Mouse (Mus musculus) stomach, postnatal 0 days (tissue): Measurements from ENCODE around the gene Rnf214. TPM values are rescaled to one million over a fixed set of nuclear protein-coding genes. Genes with fewer than 3 reads are reported as not detected.

Experiments used
- ATAC-seq: fragments of 200-750 bp; cut with Nextera tagmentation; 2 replicates; pipeline ENCODE4 v1.8.0; 2017; ENCODE audit not compliant: low FRiP score, low TSS enrichment
- DNase-seq: peaks from one replicate; pipeline ENCODE4 v3.0.0-alpha.2; 2016; ENCODE audit warnings: low spot score
- H3K27ac ChIP-seq: fragments of 300-500 bp; sonication (generic); replicated peaks from 2 replicates; pipeline ENCODE4 v1.5.1; 2014; ENCODE audit warnings: mild to moderate bottlenecking, control low read depth
- H3K27me3 ChIP-seq: fragments of 300-500 bp; sonication (generic); 2 replicates; pipeline ENCODE4 v1.6.1; 2014; ENCODE audit warnings: low read length; ENCODE audit not compliant: control insufficient read depth, insufficient read depth
- H3K36me3 ChIP-seq: fragments of 300-500 bp; sonication (generic); 2 replicates; pipeline ENCODE4 v1.6.1; 2014; ENCODE audit warnings: low read length, mixed read lengths; ENCODE audit not compliant: control insufficient read depth, insufficient read depth
- H3K4me1 ChIP-seq: fragments of 300-500 bp; sonication (generic); replicated peaks from 2 replicates; pipeline ENCODE4 v1.6.1; 2014; ENCODE audit warnings: antibody characterized with exemption; ENCODE audit not compliant: control insufficient read depth, insufficient read depth
- H3K4me2 ChIP-seq: fragments of 300-500 bp; sonication (generic); replicated peaks from 2 replicates; pipeline ENCODE4 v1.6.1; 2014; ENCODE audit warnings: low read depth, mild to moderate bottlenecking, control low read depth, moderate library complexity
- H3K4me3 ChIP-seq: fragments of 300-500 bp; sonication (generic); 2 replicates; pipeline ENCODE4 v1.5.1; 2014; ENCODE audit warnings: low read depth, low read length, control low read depth
- H3K9ac ChIP-seq: fragments of 300-500 bp; sonication (generic); 2 replicates; pipeline ENCODE4 v1.6.1; 2014; ENCODE audit warnings: mild to moderate bottlenecking, low read length, control low read depth, mixed read lengths
- H3K9me3 ChIP-seq: fragments of 300-500 bp; sonication (generic); 2 replicates; pipeline ENCODE4 v1.6.1; 2016; ENCODE audit warnings: low read length; ENCODE audit not compliant: control insufficient read depth
- CTCF ChIP-seq: IDR thresholded peaks from 2 replicates; pipeline ENCODE4 v1.5.1; 2016; ENCODE audit warnings: antibody characterized with exemption, low read depth, mild to moderate bottlenecking, moderate library complexity
- EP300 ChIP-seq: optimal IDR thresholded peaks from 2 replicates; pipeline ENCODE3; 2016; ENCODE audit warnings: antibody characterized with exemption
- WGBS: fragments of 180-500 bp; shearing (Covaris S2); extraction: QIAGEN DNeasy Blood & Tissue Kit; methylation state at CpG from one replicate; pipeline ENCODE4 v1.1.7; 2014; 5-methylcytosine and 5-hydroxymethylcytosine counted together
- polyA plus RNA-seq: library from polyadenylated mRNA; unstranded; fragments of >200 nt; fragmentation: Nextera tagmentation; extraction: Ambion mirVana; gene quantifications from 2 replicates; pipeline ENCODE4 v1.2.1, GENCODE M21; 2015

Rnf214 gene
- polyA plus RNA-seq, 1 experiment from 2014 or later: 22.3 TPM

DNA sequence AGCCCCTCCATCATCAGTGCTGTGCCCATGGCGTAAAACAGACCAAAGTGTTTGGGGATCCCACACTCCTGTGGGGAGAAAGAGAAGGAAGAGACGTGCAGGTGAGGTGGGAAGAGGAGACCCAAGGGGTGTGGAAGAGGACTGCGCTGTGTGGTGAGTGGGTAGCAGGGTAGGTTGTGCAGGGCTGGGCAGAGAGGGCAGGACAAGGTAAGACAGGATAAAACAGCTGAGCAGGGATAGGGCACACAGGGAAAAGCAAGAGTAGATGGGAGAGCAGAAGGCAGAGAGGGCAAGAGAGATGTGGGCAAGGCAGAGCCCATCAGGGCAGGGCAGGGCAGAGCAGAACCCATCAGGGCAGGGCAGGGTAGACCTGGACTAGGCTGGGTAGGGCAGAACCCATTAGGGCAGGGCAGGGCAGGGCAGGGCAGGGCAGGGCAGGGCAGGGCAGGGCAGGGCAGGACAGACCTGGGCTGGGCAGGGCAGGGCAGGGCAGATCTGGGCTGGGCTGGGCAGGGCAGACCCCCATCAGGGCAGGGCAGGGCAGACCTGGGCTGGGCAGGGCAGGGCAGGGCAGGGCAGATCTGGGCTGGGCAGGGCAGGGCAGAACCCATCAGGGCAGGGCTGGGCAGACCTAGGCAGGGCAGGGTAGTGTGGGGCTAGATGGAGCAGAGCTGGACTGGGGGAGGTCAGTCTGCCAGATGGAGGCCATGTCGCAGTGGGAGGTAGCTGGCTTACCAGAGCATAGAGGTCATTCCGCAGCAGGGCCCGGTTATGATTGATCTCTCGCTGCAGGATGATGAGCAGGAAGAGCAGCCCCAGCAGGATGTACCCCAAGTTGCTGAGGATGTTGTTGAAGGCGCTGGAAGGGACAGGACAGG, 37.2 kb upstream of the Rnf214 start:
- no peaks in the 10 kb centered on the region for H3K4me1 ChIP-seq
- H3K27me3 ChIP-seq: no peaks in the 10 kb centered on the region
- no peak overlapping the region for H3K4me3 ChIP-seq
- H3K27ac ChIP-seq: no peak overlapping the region
- no peak overlapping the region for H3K9ac ChIP-seq
- H3K36me3 ChIP-seq: peaks cover 48% of the 10 kb centered on the region
- H3K9me3 ChIP-seq: no peaks in the 10 kb centered on the region
- no peak for TF ChIP-seq CTCF
- TF ChIP-seq EP300: no peak
- no peak overlapping the region for H3K4me2 ChIP-seq
- DNase-seq (peak; percentile 60), ATAC-seq (peak; percentile 79)
- 89% methylated on average over 8 of the region's 8 CpGs for WGBS

DNA sequence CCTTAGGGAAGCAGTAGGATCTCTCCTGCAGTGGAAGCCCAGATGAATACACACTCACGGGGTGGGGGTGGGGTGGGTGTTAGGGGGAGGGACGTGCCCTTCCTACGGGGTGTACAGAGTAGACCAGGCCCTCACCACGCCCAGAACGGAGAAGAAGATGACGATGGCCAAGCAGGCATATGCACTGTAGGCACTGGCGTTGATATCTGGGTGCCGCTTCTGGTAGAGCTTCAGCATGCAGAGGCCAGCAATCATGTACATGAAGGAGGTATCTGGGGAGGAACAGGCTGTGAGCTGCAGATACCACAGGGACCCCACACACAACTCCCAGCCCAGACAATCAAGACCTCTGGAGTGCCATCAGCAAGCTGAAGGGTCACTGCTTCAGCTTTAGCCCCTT, 36.2 kb upstream of the Rnf214 start:
- DNase-seq: no peak
- Histone ChIP-seq H3K4me3 (no peak overlapping the region), H3K4me1 (no peaks in the 10 kb centered on the region), H3K4me2 (no peak overlapping the region), H3K36me3 (peaks cover 49% of the 10 kb centered on the region), H3K27me3 (no peaks in the 10 kb centered on the region), H3K9me3 (no peaks in the 10 kb centered on the region), H3K27ac (no peak overlapping the region), H3K9ac (no peak overlapping the region)
- WGBS: 76% methylated on average over 8 of the region's 8 CpGs
- ATAC-seq: no peak
- TF ChIP-seq CTCF: no peak
- no peak for TF ChIP-seq EP300

DNA sequence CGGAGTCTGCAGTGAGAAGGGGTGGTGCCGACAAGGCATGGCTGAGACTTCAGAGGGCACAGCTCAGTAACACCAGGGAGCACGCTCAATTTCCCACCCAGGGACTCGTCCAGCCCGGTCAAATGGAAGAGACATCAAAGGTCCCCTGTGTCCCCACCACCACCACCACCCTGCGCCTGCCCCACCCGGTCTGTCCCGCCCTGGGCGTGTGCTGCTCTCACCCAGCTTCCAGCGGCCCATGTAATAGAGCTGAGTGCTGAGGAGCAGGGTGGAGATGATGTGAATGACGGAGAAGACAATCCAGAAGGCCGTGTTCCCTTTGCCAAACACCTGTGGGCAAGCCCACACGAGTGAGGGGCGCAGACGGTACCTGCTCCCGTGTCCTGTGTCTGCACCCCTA, 35.8 kb upstream of the Rnf214 start:
- H3K4me2 ChIP-seq: no peak overlapping the region
- no peak overlapping the region for H3K9ac ChIP-seq
- WGBS: 71% methylated on average over 16 of the region's 16 CpGs
- DNase-seq (no peak), ATAC-seq (no peak)
- H3K27ac ChIP-seq: no peak overlapping the region
- TF ChIP-seq CTCF (no peak), EP300 (no peak)
- H3K4me1 ChIP-seq: no peaks in the 10 kb centered on the region
- H3K4me3 ChIP-seq: no peak overlapping the region
- no peaks in the 10 kb centered on the region for H3K27me3 ChIP-seq
- peaks cover 45% of the 10 kb centered on the region for H3K36me3 ChIP-seq
- H3K9me3 ChIP-seq: no peaks in the 10 kb centered on the region

DNA sequence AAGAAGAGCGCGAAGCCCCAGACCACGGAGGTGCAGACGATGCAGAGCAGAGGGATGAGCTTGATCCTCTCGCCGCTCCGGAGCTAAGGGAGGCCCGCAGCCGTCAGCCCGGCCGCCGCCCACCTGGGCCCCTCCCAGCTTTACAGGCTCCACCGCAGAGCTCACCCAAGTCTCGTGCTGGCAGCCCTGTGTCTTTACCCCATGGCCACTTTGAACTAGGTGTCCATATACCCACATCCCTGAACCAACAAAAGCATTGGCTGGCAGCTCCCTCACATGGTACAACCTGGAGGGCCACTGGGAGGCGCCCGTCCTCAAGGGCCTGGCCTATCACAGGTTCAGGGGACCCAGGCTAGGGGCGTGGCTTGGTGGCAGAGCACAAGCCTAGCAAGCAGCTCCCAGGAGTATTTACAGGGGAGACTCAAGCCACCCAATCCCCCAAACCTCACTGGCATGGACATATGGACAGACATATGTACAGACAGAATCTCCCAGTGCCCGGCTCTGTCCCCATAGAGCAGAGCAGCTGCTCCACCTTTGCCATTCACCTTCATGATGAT, 34.7 kb upstream of the Rnf214 start:
- no peak overlapping the region for H3K9ac ChIP-seq
- H3K4me1 ChIP-seq: no peaks in the 10 kb centered on the region
- H3K4me3 ChIP-seq: no peak overlapping the region
- peak; percentile 59 for TF ChIP-seq CTCF
- no peak for TF ChIP-seq EP300
- 61% methylated on average over 18 of the region's 18 CpGs for WGBS
- H3K4me2 ChIP-seq: no peak overlapping the region
- peaks cover 41% of the 10 kb centered on the region for H3K36me3 ChIP-seq
- H3K9me3 ChIP-seq: no peaks in the 10 kb centered on the region
- H3K27ac ChIP-seq: no peak overlapping the region
- no peaks in the 10 kb centered on the region for H3K27me3 ChIP-seq
- ATAC-seq (peak; percentile 22), DNase-seq (peak; percentile 80)

DNA sequence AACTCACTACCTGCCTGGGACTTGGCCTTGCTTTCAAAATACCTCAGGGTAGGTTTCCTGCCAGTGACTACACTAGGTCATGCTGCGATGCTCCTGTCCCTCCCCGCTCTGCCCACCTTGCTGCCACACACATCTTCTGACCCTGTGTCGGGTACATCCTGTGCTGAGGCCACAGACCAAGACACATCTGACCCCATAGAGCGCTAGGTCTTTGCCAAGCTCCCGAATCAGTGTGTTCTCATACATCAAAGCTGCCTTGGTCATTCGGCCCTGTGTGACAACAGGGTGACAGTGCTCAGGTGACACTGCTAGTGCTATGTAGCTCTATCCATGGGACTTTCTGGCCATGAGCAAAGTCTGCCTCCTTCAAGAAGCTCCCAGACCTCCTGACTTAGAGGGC, 33.1 kb upstream of the Rnf214 start:
- TF ChIP-seq EP300 (no peak), CTCF (no peak)
- no peaks in the 10 kb centered on the region for H3K9me3 ChIP-seq
- DNase-seq: no peak
- no peak overlapping the region for H3K4me2 ChIP-seq
- no peak overlapping the region for H3K4me3 ChIP-seq
- WGBS: 88% methylated on average over 6 of the region's 6 CpGs
- peaks cover 33% of the 10 kb centered on the region for H3K36me3 ChIP-seq
- ATAC-seq: no peak
- H3K4me1 ChIP-seq: no peaks in the 10 kb centered on the region
- H3K27me3 ChIP-seq: no peaks in the 10 kb centered on the region
- no peak overlapping the region for H3K9ac ChIP-seq
- H3K27ac ChIP-seq: no peak overlapping the region
